Mouse (Mus musculus): ENCODE data around the gene Neurl4. TPM values are rescaled to one million over a fixed set of nuclear protein-coding genes. Genes with fewer than 3 reads are reported as not detected.
"Not testable (repeated sequence)": the region's sequence is repeated elsewhere in the genome, so short reads cannot be mapped to it uniquely, and the experiment has no call there.

Gene Neurl4
- total RNA-seq, 2 experiments from 2014 or later: 9.5 to 21.6 TPM

DNA sequence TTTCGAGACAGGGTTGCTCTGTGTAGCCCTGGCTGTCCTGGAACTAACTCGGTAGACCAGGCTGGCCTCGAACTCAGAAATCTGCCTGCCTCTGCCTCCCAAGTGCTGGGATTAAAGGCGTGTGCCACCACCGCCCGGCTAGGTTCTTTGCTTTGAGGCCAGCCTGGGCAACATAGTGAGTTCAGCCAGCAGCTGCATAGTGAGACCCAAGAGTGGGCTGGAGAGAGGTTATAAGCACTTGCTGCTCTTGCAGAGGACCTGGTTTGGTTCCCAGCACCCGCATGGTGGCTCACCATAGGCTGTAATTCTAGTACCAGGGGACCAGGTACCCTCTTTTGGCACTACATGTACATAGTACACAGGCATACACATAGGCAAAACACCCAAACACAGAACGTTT lies 29.3 kb downstream of the Neurl4 start:
- not testable (repeated sequence) for ATAC-seq (replicated peaks; ENCODE audit: poor library complexity)

GRCm38 (mm10) chr11:69930967-69931537 lies 30.2 kb downstream of the Neurl4 start:
- ATAC-seq (replicated peaks; ENCODE audit: poor library complexity): peak; percentile 85

- ATAC-seq (replicated peaks; ENCODE audit: poor library complexity): no peak
Measured at GRCm38 (mm10) chr11:69931769-69932168, 30.9 kb downstream of the Neurl4 start.

DNA sequence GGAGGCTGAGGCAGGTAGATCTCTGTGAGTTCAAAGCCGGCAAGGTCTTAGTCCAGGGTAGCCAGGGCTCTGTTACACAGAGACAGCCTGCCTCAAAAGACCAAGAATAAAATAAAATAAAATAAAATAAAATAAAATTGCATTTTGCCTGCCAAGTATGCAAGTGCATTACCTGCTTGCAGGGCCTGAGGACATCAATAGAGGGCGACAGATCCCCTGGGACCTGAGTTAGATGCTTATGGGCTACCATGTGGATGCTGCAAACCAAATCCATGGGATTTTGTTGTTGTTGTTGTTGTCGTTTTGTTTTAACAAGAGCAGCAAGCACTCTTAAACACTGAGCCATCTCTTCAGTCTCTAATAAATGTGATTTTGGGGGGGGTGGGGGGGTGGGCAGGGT lies 31.4 kb downstream of the Neurl4 start:
- ATAC-seq (replicated peaks; ENCODE audit: poor library complexity): no peak

- no peak for ATAC-seq (replicated peaks; ENCODE audit: poor library complexity)
Measured at GRCm38 (mm10) chr11:69933066-69933465, 32.2 kb downstream of the Neurl4 start.

DNA sequence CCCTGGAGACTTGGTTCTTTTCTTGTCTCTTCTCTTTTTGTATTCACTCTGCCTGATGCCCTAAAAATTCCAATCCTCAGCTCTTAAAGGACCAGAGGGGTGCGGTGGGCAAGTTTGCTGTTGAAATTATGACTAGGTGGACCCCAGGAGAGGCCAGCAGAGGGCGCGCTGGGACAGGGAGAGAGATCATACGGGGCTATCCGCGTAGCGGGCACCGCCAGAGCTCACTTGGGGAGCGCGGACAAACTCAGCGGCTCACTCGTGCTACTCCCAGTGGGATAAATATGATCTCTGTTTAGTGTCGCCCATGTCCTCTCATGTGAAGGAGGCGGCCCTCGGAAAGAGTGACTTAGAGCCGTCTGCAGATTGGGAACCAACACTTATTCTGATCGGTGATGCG lies 33.3 kb downstream of the Neurl4 start:
- ATAC-seq (replicated peaks; ENCODE audit: poor library complexity): peak; percentile 74

DNA sequence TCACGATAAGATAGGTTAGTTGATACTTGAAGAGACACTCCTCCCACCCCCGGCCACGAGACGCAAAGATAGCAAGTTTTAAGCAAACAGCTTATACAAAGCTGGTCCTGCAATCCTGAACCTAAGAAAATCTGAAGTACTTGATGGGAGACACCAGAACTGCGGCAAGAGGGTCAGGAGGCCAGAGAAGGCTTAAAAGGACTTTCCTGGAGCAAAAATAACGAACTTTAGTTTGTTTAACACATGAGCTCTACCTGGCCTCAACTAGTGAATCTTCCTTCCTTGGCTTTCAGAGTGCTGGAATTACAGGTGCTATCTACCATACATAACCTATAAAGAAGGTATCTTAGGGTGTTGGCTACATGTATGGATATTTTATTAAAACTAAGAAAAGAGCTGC lies 33.8 kb downstream of the Neurl4 start:
- no peak for ATAC-seq (replicated peaks; ENCODE audit: poor library complexity)

DNA sequence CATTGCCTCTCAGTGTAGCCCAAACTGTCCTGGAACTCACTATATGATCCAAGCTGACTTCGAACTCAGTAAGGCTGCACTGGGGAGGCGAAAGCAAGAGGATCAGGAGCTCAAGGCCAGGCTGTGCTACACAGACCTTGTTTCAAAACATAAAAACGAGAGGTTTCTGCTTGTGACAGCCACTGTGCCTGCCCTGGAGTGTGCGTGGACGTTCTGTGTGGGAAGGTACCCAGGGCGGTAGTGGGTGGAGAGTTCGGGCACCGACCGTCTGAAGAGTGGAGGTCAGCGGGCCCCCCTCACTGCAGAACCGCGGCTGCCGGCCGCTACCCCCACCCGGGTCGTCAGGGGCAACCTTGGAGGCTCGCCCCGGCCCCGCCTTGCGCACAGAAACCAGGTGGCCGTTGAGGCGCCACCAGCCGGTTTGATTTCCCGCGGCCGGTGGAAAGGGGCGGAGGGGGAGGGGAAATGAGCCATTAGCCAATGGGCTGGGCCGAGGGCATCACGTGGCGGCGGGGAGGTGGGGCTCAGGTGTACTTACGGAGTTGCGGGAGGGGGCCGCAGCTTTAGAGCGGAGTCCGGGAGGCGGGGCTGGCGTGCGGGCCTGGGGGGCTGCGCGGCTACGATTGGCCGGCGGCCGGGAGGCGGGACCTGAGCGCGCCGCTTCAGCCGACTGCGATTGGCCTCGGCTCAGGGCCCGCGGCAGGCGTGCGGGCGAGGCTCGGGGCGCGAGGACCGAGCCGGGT lies 34.4 kb downstream of the Neurl4 start, which contains the start of gene Ybx2:
Ybx2 (plus strand) TSS at position 660 of the 743 bp plus-strand sequence.
- ATAC-seq (replicated peaks; ENCODE audit: poor library complexity): peak; percentile 30

DNA sequence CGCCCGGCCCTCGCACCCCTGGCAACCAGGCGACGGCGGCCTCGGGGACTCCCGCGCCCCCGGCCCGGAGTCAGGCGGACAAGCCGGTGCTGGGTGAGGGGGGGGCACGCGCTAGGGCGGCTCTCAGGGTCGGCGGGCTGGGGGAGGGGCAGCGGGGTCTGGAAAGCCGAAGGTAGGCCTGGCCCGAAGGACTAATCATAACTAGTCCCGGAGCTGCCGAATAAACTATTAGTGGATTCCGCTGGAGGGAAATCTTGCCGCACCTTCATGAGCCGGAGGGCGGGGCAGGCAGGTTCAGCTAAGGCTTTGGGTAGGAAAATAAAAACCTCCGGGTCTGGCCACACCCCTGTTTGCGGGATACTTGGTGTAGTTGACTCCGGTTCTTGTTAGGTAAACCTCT lies 35.3 kb downstream of the Neurl4 start:
- no peak for ATAC-seq (replicated peaks; ENCODE audit: poor library complexity)

DNA sequence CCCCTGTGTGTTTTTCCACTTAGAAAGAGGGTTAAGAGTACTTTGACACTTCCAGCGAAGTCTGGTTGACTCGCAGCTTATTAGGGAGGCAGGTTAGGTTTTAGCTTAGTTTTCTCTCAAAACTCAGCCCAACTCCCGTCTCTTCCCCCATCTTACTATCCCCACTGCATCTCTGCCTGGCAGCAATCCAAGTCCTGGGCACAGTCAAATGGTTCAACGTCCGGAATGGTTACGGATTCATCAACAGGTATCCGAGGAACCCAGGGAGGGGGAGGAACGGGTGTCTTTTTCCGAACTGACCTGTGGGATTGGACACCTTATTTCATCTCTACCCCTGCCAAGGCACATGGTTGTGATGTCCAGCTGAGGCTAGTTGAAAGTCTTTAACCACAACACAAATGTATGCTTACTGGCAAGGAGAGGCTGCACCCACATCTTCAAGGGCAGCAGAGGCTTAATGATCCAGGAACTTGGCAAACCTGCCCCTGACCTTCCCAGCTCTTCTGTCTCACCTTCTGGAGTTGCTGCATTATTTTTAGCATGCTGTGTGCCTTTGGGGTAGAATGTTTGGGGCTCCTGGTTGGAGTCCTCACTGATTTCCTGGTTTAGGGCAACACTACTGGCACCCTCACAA lies 36.0 kb downstream of the Neurl4 start:
- ATAC-seq (replicated peaks; ENCODE audit: poor library complexity): no peak

GRCm38 (mm10) chr11:69937385-69937784 lies 36.5 kb downstream of the Neurl4 start:
- no peak for ATAC-seq (replicated peaks; ENCODE audit: poor library complexity)

GRCm38 (mm10) chr11:69937834-69938233 lies 37.0 kb downstream of the Neurl4 start:
- ATAC-seq (replicated peaks; ENCODE audit: poor library complexity): no peak

GRCm38 (mm10) chr11:69938401-69938979 lies 37.6 kb downstream of the Neurl4 start:
- ATAC-seq (replicated peaks; ENCODE audit: poor library complexity): no peak

- no peak for ATAC-seq (replicated peaks; ENCODE audit: poor library complexity)
Measured at GRCm38 (mm10) chr11:69939181-69939580, 38.3 kb downstream of the Neurl4 start.

DNA sequence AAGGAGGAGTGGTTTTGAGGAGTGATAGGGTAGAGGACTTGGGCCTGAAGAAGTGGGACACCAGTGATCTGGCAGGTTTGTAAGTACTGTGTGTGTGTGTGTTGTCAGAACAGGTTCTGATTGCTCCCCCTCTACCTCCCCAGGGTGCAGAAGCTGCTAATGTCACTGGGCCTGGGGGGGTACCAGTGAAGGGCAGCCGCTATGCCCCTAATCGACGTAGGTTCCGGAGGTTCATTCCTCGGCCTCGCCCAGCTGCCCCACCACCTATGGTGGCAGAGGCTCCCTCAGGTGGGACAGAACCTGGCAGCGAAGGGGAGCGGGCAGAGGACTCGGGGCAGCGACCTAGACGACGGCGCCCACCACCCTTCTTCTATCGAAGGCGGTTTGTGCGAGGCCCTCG lies 38.9 kb downstream of the Neurl4 start:
- ATAC-seq (replicated peaks; ENCODE audit: poor library complexity): no peak

DNA sequence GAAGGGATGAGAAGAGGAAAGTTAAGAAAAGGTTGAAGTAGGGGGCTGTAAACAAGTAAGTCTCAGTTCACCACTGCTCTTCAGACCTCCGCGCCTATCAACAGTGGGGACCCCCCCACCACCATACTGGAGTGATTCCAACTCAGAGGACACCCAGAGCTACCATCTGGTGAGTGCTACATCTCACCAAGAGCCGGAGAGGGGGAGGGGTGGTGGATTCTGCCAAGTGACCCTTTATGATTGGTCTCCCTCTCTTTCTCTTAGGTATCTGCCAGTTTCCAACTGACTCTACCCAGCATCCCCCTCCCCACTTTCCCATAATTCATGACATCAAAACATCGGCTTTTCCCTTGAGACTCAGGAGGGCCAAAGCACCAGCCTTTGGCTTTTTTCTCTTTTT lies 40.1 kb downstream of the Neurl4 start:
- ATAC-seq (replicated peaks; ENCODE audit: poor library complexity): no peak

- no peak for ATAC-seq (replicated peaks; ENCODE audit: poor library complexity)
Measured at GRCm38 (mm10) chr11:69945216-69945615, 44.3 kb downstream of the Neurl4 start.

- peak; percentile 40; the same call in 1 of the 2 replicates for ATAC-seq (replicated peaks; ENCODE audit: poor library complexity)
Measured at GRCm38 (mm10) chr11:69945997-69946891, 45.4 kb downstream of the Neurl4 start.

DNA sequence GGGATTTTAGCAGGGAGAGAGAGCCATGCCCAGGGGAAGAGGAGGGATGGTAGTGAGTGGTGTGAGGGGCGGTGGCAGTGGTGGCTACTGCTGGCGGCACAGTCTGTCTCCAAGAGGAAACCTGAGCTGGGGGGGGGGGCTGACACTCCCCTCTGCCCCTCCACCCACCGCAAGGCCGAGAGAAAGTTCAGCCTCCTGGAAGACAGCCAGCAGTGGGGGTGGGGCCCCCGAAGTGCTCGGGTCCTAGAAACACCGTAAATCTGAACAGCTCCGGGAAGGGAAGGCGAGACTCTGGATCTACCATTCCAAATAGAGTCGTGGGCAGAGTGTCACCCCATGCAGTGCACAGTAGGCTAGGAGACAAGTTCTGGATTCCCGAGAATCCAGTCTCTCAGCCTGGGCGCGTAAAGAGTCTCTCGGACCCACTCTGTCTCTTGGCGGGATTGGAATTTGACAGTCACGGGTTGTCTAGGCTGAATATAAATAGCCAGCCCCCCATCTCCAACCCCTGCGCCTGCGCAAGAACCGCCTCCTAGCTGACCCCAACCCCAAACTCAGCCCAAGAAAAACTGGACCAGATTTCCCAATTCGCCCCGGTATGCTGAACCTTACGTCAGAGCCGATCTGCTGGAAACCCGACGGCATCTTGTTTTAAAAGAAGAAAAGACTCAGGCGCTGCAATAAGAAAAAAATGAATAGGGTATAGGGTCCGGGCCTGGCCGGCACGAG lies 46.6 kb downstream of the Neurl4 start:
- ATAC-seq (replicated peaks; ENCODE audit: poor library complexity): no peak
